Mouse (Mus musculus) limb, embryonic 12.5 days (tissue): ENCODE measurements around the gene Samd13. TPM values are rescaled to one million over a fixed set of nuclear protein-coding genes. Genes with fewer than 3 reads are reported as not detected.

Source experiments
- ATAC-seq: fragments of 200-750 bp; cut with Nextera tagmentation; 2 replicates; pipeline ENCODE4 v1.8.0; 2017; ENCODE audit warnings: low read depth, moderate TSS enrichment; ENCODE audit not compliant: insufficient number of reproducible peaks, insufficient read depth, low FRiP score, low TSS enrichment
- H3K27ac ChIP-seq: fragments of 300-500 bp; sonication (generic); 2 replicates; pipeline ENCODE4 v1.5.1; 2016; ENCODE audit warnings: mild to moderate bottlenecking, moderate library complexity
- H3K27me3 ChIP-seq: fragments of 300-500 bp; sonication (generic); 2 replicates; pipeline ENCODE4 v1.6.1; 2016; ENCODE audit warnings: mild to moderate bottlenecking, moderate library complexity
- H3K36me3 ChIP-seq: fragments of 300-500 bp; sonication (generic); 2 replicates; pipeline ENCODE4 v1.6.1; 2016; ENCODE audit warnings: mild to moderate bottlenecking, moderate library complexity
- H3K4me1 ChIP-seq: fragments of 300-500 bp; sonication (generic); replicated peaks from 2 replicates; pipeline ENCODE4 v1.6.1; 2016
- H3K4me2 ChIP-seq: fragments of 300-500 bp; sonication (generic); 2 replicates; pipeline ENCODE4 v1.6.1; 2016; ENCODE audit warnings: mild to moderate bottlenecking, moderate library complexity
- H3K4me3 ChIP-seq: fragments of 300-500 bp; sonication (generic); replicated peaks from 2 replicates; pipeline ENCODE4 v1.5.1; 2016; ENCODE audit warnings: mild to moderate bottlenecking
- H3K9ac ChIP-seq: fragments of 300-500 bp; sonication (generic); replicated peaks from 2 replicates; pipeline ENCODE4 v1.6.1; 2016; ENCODE audit warnings: mild to moderate bottlenecking, moderate library complexity
- H3K9me3 ChIP-seq: fragments of 300-500 bp; sonication (generic); 2 replicates; pipeline ENCODE4 v1.6.1; 2016; ENCODE audit warnings: mild to moderate bottlenecking, moderate library complexity
- WGBS: fragments of 180-500 bp; shearing (Covaris S2); methylation state at CpG from one replicate; pipeline ENCODE4 v1.1.7; 2016; 5-methylcytosine and 5-hydroxymethylcytosine counted together
- polyA plus RNA-seq: library from polyadenylated mRNA; unstranded; fragments of >200 nt; fragmentation: Nextera tagmentation; extraction: Ambion mirVana; gene quantifications from 2 replicates; pipeline ENCODE4 v1.2.1, GENCODE M21; 2016

Gene Samd13
- polyA plus RNA-seq, 1 experiment from 2014 or later = 1.4 TPM

DNA sequence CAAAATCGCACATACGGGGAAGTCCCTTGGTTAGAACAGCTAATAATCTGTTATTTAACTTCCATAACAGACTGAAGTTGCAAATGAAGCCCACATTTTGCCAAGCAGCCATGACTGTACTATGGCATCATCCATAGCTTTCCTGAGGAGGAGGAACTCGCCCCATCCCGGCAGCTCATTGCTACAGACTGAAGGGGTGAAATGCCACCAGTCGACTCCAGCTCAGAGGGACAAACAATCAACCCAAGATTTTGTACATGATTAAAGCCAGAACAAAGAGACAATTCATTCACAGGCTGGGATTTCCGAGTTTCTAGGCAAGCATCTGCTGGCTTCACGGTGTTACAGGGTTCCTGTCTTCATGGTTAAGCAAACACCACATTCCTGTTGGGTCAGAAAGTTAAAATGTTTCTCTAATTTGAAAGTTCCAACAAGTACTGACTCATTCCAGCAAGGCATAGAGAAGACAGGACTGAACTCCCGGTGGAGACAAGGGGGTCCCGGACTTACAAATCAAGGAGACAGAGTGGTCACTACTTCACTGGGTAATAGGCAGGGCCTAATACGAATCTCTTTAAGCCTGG, 36.0 kb downstream of the Samd13 start:
- peaks cover 3% of the 10 kb centered on the region; the same call in 1 of the 2 replicates for H3K27me3 ChIP-seq
- no peak for ATAC-seq
- H3K27ac ChIP-seq = no peak overlapping the region
- no peaks in the 10 kb centered on the region for H3K36me3 ChIP-seq
- no peak overlapping the region for H3K9ac ChIP-seq
- H3K4me2 ChIP-seq = no peak overlapping the region
- WGBS = 81% methylated on average over 10 of the region's 10 CpGs
- H3K9me3 ChIP-seq = no peaks in the 10 kb centered on the region
- no peak overlapping the region for H3K4me3 ChIP-seq
- H3K4me1 ChIP-seq = no peaks in the 10 kb centered on the region

GRCm38 (mm10) chr3:146641818-146642427, 43.5 kb downstream of the Samd13 start:
- 32% methylated on average over 4 of the region's 4 CpGs for WGBS
- ATAC-seq = no peak
- no peaks in the 10 kb centered on the region for H3K36me3 ChIP-seq

GRCm38 (mm10) chr3:146632506-146632905, 52.9 kb downstream of the Samd13 start:
- Histone ChIP-seq H3K27ac (no peak overlapping the region), H3K36me3 (no peaks in the 10 kb centered on the region), H3K4me3 (no peak overlapping the region), H3K4me2 (no peak overlapping the region), H3K4me1 (no peaks in the 10 kb centered on the region), H3K9me3 (no peaks in the 10 kb centered on the region), H3K9ac (no peak overlapping the region), H3K27me3 (no peaks in the 10 kb centered on the region)
- no peak for ATAC-seq
- WGBS = 81% methylated on average over 5 of the region's 5 CpGs

More at GRCm38 (mm10) chr3:146641818-146642427, 43.5 kb downstream of the Samd13 start:
- Histone ChIP-seq H3K9me3 (peaks cover 4% of the 10 kb centered on the region; the same call in 1 of the 2 replicates), H3K27me3 (no peaks in the 10 kb centered on the region), H3K4me1 (no peaks in the 10 kb centered on the region), H3K9ac (no peak overlapping the region), H3K27ac (no peak overlapping the region), H3K4me3 (no peak overlapping the region), H3K4me2 (no peak overlapping the region)

DNA sequence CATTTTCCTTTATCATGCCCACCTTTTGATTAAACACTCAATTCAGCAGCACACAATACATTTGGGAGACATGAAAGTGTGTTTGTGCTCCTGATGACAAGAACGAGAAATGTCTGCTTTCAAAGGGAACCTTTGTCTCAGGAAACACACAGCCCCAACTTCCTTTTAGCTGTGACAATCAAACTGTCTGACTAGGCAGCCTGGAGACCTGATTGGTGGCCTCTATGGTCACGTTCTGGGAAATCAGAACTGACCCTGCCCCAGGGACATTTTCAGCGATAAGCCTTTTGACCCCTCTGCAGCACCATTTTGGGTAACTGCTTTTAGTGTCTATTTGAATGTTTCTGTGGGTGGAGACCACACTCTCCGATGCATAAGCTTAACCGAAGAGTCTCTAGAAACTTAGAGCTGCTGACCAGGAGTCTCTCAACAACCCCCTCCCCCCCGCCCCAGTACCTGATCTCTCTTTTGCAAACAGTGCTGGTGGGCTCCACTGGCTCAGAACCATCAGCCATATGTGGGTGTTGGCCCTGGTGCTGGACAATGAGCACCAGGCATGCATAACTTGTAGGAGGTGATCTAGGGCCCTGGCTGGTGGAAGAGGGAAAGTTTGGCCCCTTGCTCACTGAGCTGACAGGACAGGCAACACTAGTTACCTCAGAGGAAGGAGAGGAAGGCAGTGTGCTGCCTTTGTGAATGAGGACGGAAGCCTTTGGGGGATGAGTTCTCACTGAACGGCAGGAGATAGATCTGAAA, 57.0 kb downstream of the Samd13 start:
- ATAC-seq = no peak
- 83% methylated on average over 8 of the region's 8 CpGs for WGBS
- Histone ChIP-seq H3K36me3 (no peaks in the 10 kb centered on the region), H3K27ac (no peak overlapping the region), H3K4me3 (no peak overlapping the region), H3K9me3 (no peaks in the 10 kb centered on the region), H3K4me2 (no peak overlapping the region), H3K9ac (no peak overlapping the region), H3K27me3 (no peaks in the 10 kb centered on the region), H3K4me1 (no peaks in the 10 kb centered on the region)

DNA sequence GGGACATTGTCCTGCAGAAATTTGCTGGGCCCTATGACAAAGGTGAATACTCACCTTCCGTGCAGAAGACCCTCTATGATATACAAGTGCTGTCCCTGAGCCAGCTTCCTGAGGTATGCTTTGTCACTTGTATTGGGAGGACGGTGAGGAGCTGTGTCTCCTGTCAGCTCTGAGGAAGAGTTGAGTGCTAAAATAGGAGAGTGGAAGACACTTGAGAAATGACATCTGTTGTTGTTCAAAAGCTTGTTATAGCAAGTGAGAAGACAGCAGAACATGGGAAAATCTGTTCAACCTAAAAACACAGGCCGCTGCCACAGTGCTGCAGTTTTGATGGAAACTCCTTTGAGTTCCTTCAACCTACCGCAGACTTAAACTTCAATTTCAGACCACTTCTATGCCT, 59.6 kb downstream of the Samd13 start:
- Histone ChIP-seq H3K9me3 (no peaks in the 10 kb centered on the region), H3K4me2 (no peak overlapping the region), H3K27ac (no peak overlapping the region), H3K9ac (no peak overlapping the region), H3K4me3 (no peak overlapping the region), H3K4me1 (no peaks in the 10 kb centered on the region), H3K27me3 (no peaks in the 10 kb centered on the region), H3K36me3 (no peaks in the 10 kb centered on the region)
- ATAC-seq = no peak
- 94% methylated on average over 4 of the region's 4 CpGs for WGBS

DNA sequence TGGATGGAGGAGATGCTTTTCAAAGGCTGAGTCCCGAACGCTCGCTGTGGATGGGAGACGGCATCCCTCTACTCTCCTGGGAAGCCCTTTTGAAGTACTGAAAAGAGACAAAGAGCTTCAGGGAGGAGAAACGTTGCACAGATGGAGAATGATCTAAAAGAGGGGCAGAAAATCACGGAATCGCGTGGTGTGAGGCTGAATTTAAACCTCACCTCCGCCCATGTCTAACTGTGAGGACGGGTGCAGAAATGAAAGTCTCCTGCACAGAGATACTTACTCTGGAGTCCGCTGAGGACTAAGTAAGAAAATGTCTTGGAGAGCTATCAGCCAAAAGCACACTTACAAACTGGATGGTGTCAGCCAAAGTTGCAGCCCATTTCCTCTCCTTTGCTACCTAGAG, 63.4 kb downstream of the Samd13 start:
- H3K4me1 ChIP-seq = no peaks in the 10 kb centered on the region
- H3K4me3 ChIP-seq = no peak overlapping the region
- no peaks in the 10 kb centered on the region for H3K27me3 ChIP-seq
- H3K4me2 ChIP-seq = no peak overlapping the region
- no peak overlapping the region for H3K27ac ChIP-seq
- no peaks in the 10 kb centered on the region for H3K36me3 ChIP-seq
- 86% methylated on average over 11 of the region's 11 CpGs for WGBS
- no peak for ATAC-seq
- no peaks in the 10 kb centered on the region for H3K9me3 ChIP-seq
- H3K9ac ChIP-seq = no peak overlapping the region

- H3K4me2 ChIP-seq = no peak overlapping the region
- no peak for ATAC-seq
- no peak overlapping the region for H3K4me3 ChIP-seq
- H3K27me3 ChIP-seq = no peaks in the 10 kb centered on the region
- no peak overlapping the region for H3K27ac ChIP-seq
- H3K36me3 ChIP-seq = no peaks in the 10 kb centered on the region
- 90% methylated on average over 14 of the region's 14 CpGs for WGBS
- H3K9me3 ChIP-seq = no peaks in the 10 kb centered on the region
- H3K9ac ChIP-seq = no peak overlapping the region
- no peaks in the 10 kb centered on the region for H3K4me1 ChIP-seq
These were observed 64.7 kb downstream of the Samd13 start for GRCm38 (mm10) chr3:146620555-146621249.

GRCm38 (mm10) chr3:146620101-146620500, 65.3 kb downstream of the Samd13 start:
- WGBS = 89% methylated on average over 10 of the region's 10 CpGs
- Histone ChIP-seq H3K4me2 (no peak overlapping the region), H3K4me1 (no peaks in the 10 kb centered on the region), H3K4me3 (no peak overlapping the region), H3K27me3 (no peaks in the 10 kb centered on the region), H3K9ac (no peak overlapping the region), H3K36me3 (no peaks in the 10 kb centered on the region), H3K27ac (no peak overlapping the region), H3K9me3 (no peaks in the 10 kb centered on the region)
- no peak for ATAC-seq

GRCm38 (mm10) chr3:146618357-146618756, 67.0 kb downstream of the Samd13 start:
- Histone ChIP-seq H3K4me3 (no peak overlapping the region), H3K4me1 (no peaks in the 10 kb centered on the region), H3K36me3 (no peaks in the 10 kb centered on the region), H3K27me3 (no peaks in the 10 kb centered on the region), H3K4me2 (no peak overlapping the region), H3K27ac (no peak overlapping the region), H3K9me3 (no peaks in the 10 kb centered on the region), H3K9ac (no peak overlapping the region)
- WGBS = 75% methylated on average over 4 of the region's 4 CpGs
- no peak for ATAC-seq

- no peaks in the 10 kb centered on the region for H3K36me3 ChIP-seq
- no peaks in the 10 kb centered on the region for H3K27me3 ChIP-seq
- ATAC-seq = no peak
- H3K4me1 ChIP-seq = no peaks in the 10 kb centered on the region
- no peak overlapping the region for H3K4me2 ChIP-seq
- H3K27ac ChIP-seq = no peak overlapping the region
- no peaks in the 10 kb centered on the region for H3K9me3 ChIP-seq
- H3K9ac ChIP-seq = no peak overlapping the region
- H3K4me3 ChIP-seq = no peak overlapping the region
These were observed 67.4 kb downstream of the Samd13 start for GRCm38 (mm10) chr3:146617946-146618345.

DNA sequence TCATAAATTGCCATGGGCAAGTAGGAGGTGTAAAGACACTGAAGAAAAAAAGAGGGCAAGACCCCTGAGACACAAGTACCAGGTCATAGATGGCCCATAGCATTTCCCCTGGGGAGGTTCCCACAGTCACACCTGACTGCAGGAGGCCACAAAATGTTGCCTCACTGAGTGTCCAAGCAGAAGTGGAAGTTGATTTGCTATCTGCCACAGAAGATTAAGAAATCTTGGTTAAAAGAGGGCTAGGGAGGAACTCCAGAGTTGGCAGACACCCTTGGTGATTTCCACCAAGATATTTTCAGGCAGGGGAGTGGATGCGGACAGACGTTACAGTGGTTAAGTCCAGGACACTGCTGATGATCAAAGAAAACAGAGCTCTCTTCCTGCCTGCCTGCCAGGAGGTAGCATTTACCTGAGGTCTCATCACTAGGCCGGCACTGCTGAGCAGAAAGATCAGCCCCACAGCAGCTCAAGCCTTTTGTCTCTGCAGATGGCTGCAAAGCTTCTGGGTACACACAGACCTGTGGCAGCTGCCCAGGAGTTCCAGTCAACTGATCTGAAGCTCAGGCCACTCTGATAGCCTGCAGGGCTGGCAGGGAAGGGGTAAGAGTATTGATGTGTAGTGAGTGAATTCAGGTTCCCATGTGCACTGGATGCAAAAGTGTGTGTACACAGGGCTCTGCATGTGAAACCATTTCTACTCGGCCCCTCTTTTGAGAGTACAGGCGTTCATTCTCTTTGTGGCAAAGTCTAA, 68.7 kb downstream of the Samd13 start:
- Histone ChIP-seq H3K4me1 (no peaks in the 10 kb centered on the region), H3K4me3 (no peak overlapping the region), H3K36me3 (no peaks in the 10 kb centered on the region), H3K4me2 (no peak overlapping the region), H3K9me3 (no peaks in the 10 kb centered on the region), H3K27me3 (no peaks in the 10 kb centered on the region), H3K9ac (no peak overlapping the region), H3K27ac (no peak overlapping the region)
- WGBS = 68% methylated on average over 5 of the region's 5 CpGs
- no peak for ATAC-seq
